Mouse (Mus musculus): Measurements from ENCODE around the gene Dab2ip.
A peak's percentile ranks its signal among the peaks of the same experiment; 100 is the strongest.

Dab2ip gene

GRCm38 (mm10) chr2:35763818-35764217 lies 205.8 kb downstream of the Dab2ip start:
- DNase-seq = no peak

GRCm38 (mm10) chr2:35764328-35764727 lies 206.3 kb downstream of the Dab2ip start:
- DNase-seq = no peak

GRCm38 (mm10) chr2:35767834-35768537 lies 209.9 kb downstream of the Dab2ip start:
- peak in 1 of 2 experiments; percentile 44 for DNase-seq

GRCm38 (mm10) chr2:35768538-35769238 lies 210.6 kb downstream of the Dab2ip start:
- DNase-seq = no peak

GRCm38 (mm10) chr2:35769398-35769797 lies 211.3 kb downstream of the Dab2ip start:
- no peak for DNase-seq

- DNase-seq = no peak
These were observed 212.5 kb downstream of the Dab2ip start for GRCm38 (mm10) chr2:35770541-35770940.

GRCm38 (mm10) chr2:35775651-35776055 lies 217.6 kb downstream of the Dab2ip start:
- no peak for DNase-seq

- no peak for DNase-seq
These were observed 218.9 kb downstream of the Dab2ip start for GRCm38 (mm10) chr2:35776935-35777334.

- no peak for DNase-seq
These were observed 221.2 kb downstream of the Dab2ip start for GRCm38 (mm10) chr2:35779266-35779665.

All from cerebellum, postnatal 14 days (tissue).